Mouse (Mus musculus): ENCODE results near the gene Rdh5. TPM values are rescaled to one million over a fixed set of nuclear protein-coding genes. Genes with fewer than 3 reads are reported as not detected.

The Rdh5 gene
- total RNA-seq, 2 experiments from 2014 or later = 5.8 to 6.6 TPM

GRCm38 (mm10) chr10:128878291-128878690 is 44.4 kb downstream of the Rdh5 start:
- no peak for DNase-seq (ENCODE audit: extremely low spot score in 1 of 2, low spot score in 1 of 2)

GRCm38 (mm10) chr10:128870341-128870740 is 52.3 kb downstream of the Rdh5 start:
- no peak for DNase-seq (ENCODE audit: extremely low spot score in 1 of 2, low spot score in 1 of 2)

- DNase-seq (ENCODE audit: extremely low spot score in 1 of 2, low spot score in 1 of 2) = no peak
Measured at GRCm38 (mm10) chr10:128866518-128866917, 56.2 kb downstream of the Rdh5 start.

- DNase-seq (ENCODE audit: extremely low spot score in 1 of 2, low spot score in 1 of 2) = no peak
Measured at GRCm38 (mm10) chr10:128866042-128866441, 56.6 kb downstream of the Rdh5 start.

Other genes starting within 250 kb of the Rdh5 start
- gene Suox, start 248.8 kb downstream of the Rdh5 start, total RNA-seq (2021) = 10 to 100 TPM; 11.4 to 13.3 TPM
- gene Rab5b, start 226.6 kb downstream of the Rdh5 start, total RNA-seq (2021) = 100 to 1,000 TPM; 130 to 136 TPM
- under 1 TPM; 0.49 to 0.62 TPM for gene Pmel, start 218.7 kb downstream of the Rdh5 start, total RNA-seq (2021)
- gene Cdk2, start 217.9 kb downstream of the Rdh5 start, total RNA-seq (2021) = 1 to 10 TPM; 2.7 to 4.0 TPM
- gene Dgka, start 178.0 kb downstream of the Rdh5 start, total RNA-seq (2021) = 1 to 10 TPM; 9.3 to 9.8 TPM
- gene Pym1, start 175.0 kb downstream of the Rdh5 start, total RNA-seq (2021) = 10 to 100 TPM; 25.1 to 26.3 TPM
- under 1 TPM; 0.54 to 0.81 TPM for gene Mmp19, start 132.0 kb downstream of the Rdh5 start, total RNA-seq (2021)
- 10 to 100 TPM; 66.4 to 68.4 TPM for gene Dnajc14, start 118.8 kb downstream of the Rdh5 start, total RNA-seq (2021)
- gene Tmem198b, start 118.5 kb downstream of the Rdh5 start, total RNA-seq (2021) = 10 to 100 TPM; 11.3 to 12.1 TPM
- gene Sarnp, start 105.6 kb downstream of the Rdh5 start, total RNA-seq (2021) = 10 to 100 TPM; 36.5 to 39.9 TPM
- 1 to 10 TPM; 7.9 to 8.8 TPM for gene Ormdl2, start 101.2 kb downstream of the Rdh5 start, total RNA-seq (2021)
- gene Gdf11, start 31.2 kb downstream of the Rdh5 start, total RNA-seq (2021) = 10 to 100 TPM; 20.9 to 21.4 TPM
- gene Cd63, start 21.9 kb downstream of the Rdh5 start, total RNA-seq (2021) = 10 to 100 TPM; 76.6 to 84.7 TPM
- 100 to 1,000 TPM in 1 of 2 experiments, 10 to 100 TPM in 1; 86.8 to 102 TPM for gene Bloc1s1, start 1.1 kb upstream of the Rdh5 start, total RNA-seq (2021)
- gene Itga7, start 10.9 kb upstream of the Rdh5 start, total RNA-seq (2021) = 10 to 100 TPM; 25.6 to 30.7 TPM
- gene Mettl7b, start 38.1 kb upstream of the Rdh5 start, total RNA-seq (2021) = not detected
- gene Olfr9, start 66.5 kb upstream of the Rdh5 start, total RNA-seq (2021) = not detected
- gene Olfr763, start 87.9 kb upstream of the Rdh5 start, total RNA-seq (2021) = not detected
- gene Olfr764-ps1, start 117.0 kb upstream of the Rdh5 start, total RNA-seq (2021) = not detected
- not detected for gene Olfr765, start 127.1 kb upstream of the Rdh5 start, total RNA-seq (2021)
- gene Olfr766-ps1, start 146.1 kb upstream of the Rdh5 start, total RNA-seq (2021) = not detected
- not detected for gene Olfr767, start 160.0 kb upstream of the Rdh5 start, total RNA-seq (2021)
- gene Olfr768, start 176.5 kb upstream of the Rdh5 start, total RNA-seq (2021) = not detected
- not detected for gene Olfr769, start 195.0 kb upstream of the Rdh5 start, total RNA-seq (2021)
- gene Olfr770, start 216.1 kb upstream of the Rdh5 start, total RNA-seq (2021) = not detected
- gene Olfr771, start 241.9 kb upstream of the Rdh5 start, total RNA-seq (2021) = not detected